ENCODE assay signal across 18 mouse cellular contexts in genomic region chr11:63953887-63954286, GRCm38 (mm10).
"Had no signal": no experiment of that assay in that cellular context is flagged by ENCODE, and none has a peak within 500 bp of the region (broad histone marks: within the 10 kb centered on the region; RNA-seq: fewer than 3 reads in every experiment).

No protein-coding gene starts in this region.

- ATAC-seq: liver, embryonic 12.5 days; midbrain, embryonic 13.5 days; midbrain, embryonic 15.5 days had no signal

- H3K4me3 ChIP-seq: liver, embryonic 12.5 days; midbrain, embryonic 10.5 days; midbrain, embryonic 13.5 days; midbrain, embryonic 15.5 days; myocyte; neural tube, embryonic 13.5 days; neural tube, embryonic 15.5 days; stomach, embryonic 15.5 days had no signal

- H3K36me3 ChIP-seq: liver, embryonic 12.5 days; midbrain, embryonic 10.5 days; midbrain, embryonic 13.5 days; midbrain, embryonic 15.5 days; neural tube, embryonic 13.5 days; neural tube, embryonic 15.5 days; stomach, embryonic 15.5 days had no signal

- H3K9ac ChIP-seq: liver, embryonic 12.5 days; liver, embryonic 14.5 days; lung, embryonic 14.5 days; midbrain, embryonic 13.5 days; midbrain, embryonic 15.5 days; neural tube, embryonic 13.5 days; neural tube, embryonic 15.5 days; stomach, embryonic 15.5 days had no signal

- DNase-seq: lung, adult 18-20 months; lung, embryonic 14.5 days; lung, postnatal 10 days; lung, postnatal 4 days; right cerebral cortex, postnatal 14 days; thymus, adult 2 months; thymus, postnatal 25 days; thymus, postnatal 4 days had no signal

- H3K9me3 ChIP-seq: liver, embryonic 12.5 days; midbrain, embryonic 10.5 days; midbrain, embryonic 13.5 days; midbrain, embryonic 15.5 days; neural tube, embryonic 13.5 days; neural tube, embryonic 15.5 days; stomach, embryonic 15.5 days had no signal

- H3K27ac ChIP-seq: liver, embryonic 12.5 days; liver, embryonic 14.5 days; midbrain, embryonic 13.5 days; midbrain, embryonic 15.5 days; neural tube, embryonic 13.5 days; neural tube, embryonic 15.5 days; stomach, embryonic 15.5 days; stomach, postnatal 0 days had no signal

- H3K4me2 ChIP-seq: liver, embryonic 12.5 days; lung, embryonic 14.5 days; midbrain, embryonic 13.5 days; midbrain, embryonic 15.5 days; neural tube, embryonic 13.5 days; neural tube, embryonic 15.5 days; stomach, embryonic 15.5 days had no signal

- H3K27me3 ChIP-seq: neural tube, embryonic 15.5 days; stomach, embryonic 15.5 days had no signal
